Mouse (Mus musculus): ENCODE data around the gene Retreg1. TPM values are rescaled to one million over a fixed set of nuclear protein-coding genes. Genes with fewer than 3 reads are reported as not detected.

Retreg1 gene
- polyA plus RNA-seq, 1 experiment: 32.8 TPM

DNA sequence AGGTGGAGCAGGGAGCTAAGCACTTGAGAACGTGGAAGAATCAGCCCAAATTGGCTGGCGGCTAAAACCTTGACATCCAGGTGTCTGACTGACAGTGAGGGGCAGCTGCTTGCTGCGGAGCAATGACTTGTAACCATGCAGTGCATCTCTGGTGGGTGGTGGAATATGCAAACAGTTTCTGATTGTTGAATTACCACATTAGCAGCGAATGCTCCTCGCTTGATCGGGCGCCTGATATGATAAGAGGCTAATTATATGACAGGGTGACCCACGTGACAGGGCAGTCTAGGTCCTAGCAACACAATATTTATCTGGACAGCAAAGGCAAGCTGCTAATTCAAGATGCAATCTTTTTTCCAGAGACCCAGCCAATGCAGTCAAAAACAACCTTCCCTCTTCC lies 80.9 kb downstream of the Retreg1 start:
- no peak overlapping the region for H3ac ChIP-seq (ENCODE audit: control insufficient read depth, insufficient read length)
- H3K4me2 ChIP-seq (ENCODE audit: low read depth): no peak overlapping the region
- H3K36me3 ChIP-seq (ENCODE audit: control insufficient read depth, insufficient read depth): no peaks in the 10 kb centered on the region
- H3K4me3 ChIP-seq: no peak overlapping the region
- H3K79me2 ChIP-seq (ENCODE audit: control insufficient read depth, insufficient read depth): peaks cover 49% of the 10 kb centered on the region
- TF ChIP-seq CEBPB (IDR thresholded peaks at IDR 0.05; ENCODE audit: insufficient read depth, poor library complexity, severe bottlenecking) (no peak), TCF3 (IDR thresholded peaks at IDR 0.05; ENCODE audit: insufficient read length, low read depth) (no peak), SRF (IDR thresholded peaks at IDR 0.05; ENCODE audit: control insufficient read depth, insufficient read length, low read depth) (no peak), E2F4 (IDR thresholded peaks at IDR 0.05; ENCODE audit: insufficient read depth) (no peak), MYOD1 (IDR thresholded peaks at IDR 0.05; ENCODE audit: control insufficient read depth in 1 of 3, insufficient read length in 2 of 3, low read depth in 2 of 3) (peak in 2 of 3 experiments; percentile 1 to 71), TCF12 (IDR thresholded peaks at IDR 0.05; ENCODE audit: insufficient read depth, poor library complexity, severe bottlenecking) (no peak)
- no peaks in the 10 kb centered on the region for H3K27me3 ChIP-seq (ENCODE audit: control insufficient read depth, insufficient read depth, insufficient read length)

GRCm38 (mm10) chr15:25926171-25926570 lies 83.2 kb downstream of the Retreg1 start:
- no peak overlapping the region for H3K4me2 ChIP-seq (ENCODE audit: low read depth)
- TF ChIP-seq MAX (IDR thresholded peaks at IDR 0.05; ENCODE audit: low read depth) (no peak), E2F4 (IDR thresholded peaks at IDR 0.05; ENCODE audit: insufficient read depth) (no peak), SRF (IDR thresholded peaks at IDR 0.05; ENCODE audit: control insufficient read depth, insufficient read length, low read depth) (no peak), TCF3 (IDR thresholded peaks at IDR 0.05; ENCODE audit: insufficient read length, low read depth) (no peak), MYOD1 (IDR thresholded peaks at IDR 0.05; ENCODE audit: control insufficient read depth in 1 of 3, insufficient read length in 2 of 3, low read depth in 2 of 3) (no peak), TCF12 (IDR thresholded peaks at IDR 0.05; ENCODE audit: insufficient read depth, poor library complexity, severe bottlenecking) (no peak), POLR2AphosphoS2 (IDR thresholded peaks at IDR 0.05; ENCODE audit: insufficient read length, low read depth) (no peak), CEBPB (IDR thresholded peaks at IDR 0.05; ENCODE audit: insufficient read depth, poor library complexity, severe bottlenecking) (no peak), USF1 (IDR thresholded peaks at IDR 0.05; ENCODE audit: low read depth) (no peak), POLR2A (IDR thresholded peaks at IDR 0.05; ENCODE audit: insufficient read length, low read depth) (no peak), MYOG (IDR thresholded peaks at IDR 0.05; ENCODE audit: control insufficient read depth in 1 of 3, insufficient read depth in 1 of 3, insufficient read length in 2 of 3, low read depth in 2 of 3) (no peak)
- H3K4me3 ChIP-seq: no peak overlapping the region
- H3K27me3 ChIP-seq (ENCODE audit: control insufficient read depth, insufficient read depth, insufficient read length): no peaks in the 10 kb centered on the region
- no peak overlapping the region for H3ac ChIP-seq (ENCODE audit: control insufficient read depth, insufficient read length)
- peaks cover 58% of the 10 kb centered on the region for H3K79me2 ChIP-seq (ENCODE audit: control insufficient read depth, insufficient read depth)
- H3K36me3 ChIP-seq (ENCODE audit: control insufficient read depth, insufficient read depth): no peaks in the 10 kb centered on the region

GRCm38 (mm10) chr15:25927106-25927505 lies 84.1 kb downstream of the Retreg1 start:
- no peak overlapping the region for H3ac ChIP-seq (ENCODE audit: control insufficient read depth, insufficient read length)
- no peak overlapping the region for H3K4me3 ChIP-seq
- no peaks in the 10 kb centered on the region for H3K27me3 ChIP-seq (ENCODE audit: control insufficient read depth, insufficient read depth, insufficient read length)
- no peaks in the 10 kb centered on the region for H3K36me3 ChIP-seq (ENCODE audit: control insufficient read depth, insufficient read depth)
- TF ChIP-seq USF1 (IDR thresholded peaks at IDR 0.05; ENCODE audit: low read depth): no peak
- H3K4me2 ChIP-seq (ENCODE audit: low read depth): no peak overlapping the region
- H3K79me2 ChIP-seq (ENCODE audit: control insufficient read depth, insufficient read depth): peaks cover 58% of the 10 kb centered on the region

GRCm38 (mm10) chr15:25928001-25928400 lies 85.0 kb downstream of the Retreg1 start:
- no peak overlapping the region for H3K4me3 ChIP-seq
- no peaks in the 10 kb centered on the region for H3K36me3 ChIP-seq (ENCODE audit: control insufficient read depth, insufficient read depth)
- no peak for TF ChIP-seq TCF3 (IDR thresholded peaks at IDR 0.05; ENCODE audit: insufficient read length, low read depth)
- TF ChIP-seq E2F4 (IDR thresholded peaks at IDR 0.05; ENCODE audit: insufficient read depth): no peak
- TF ChIP-seq USF1 (IDR thresholded peaks at IDR 0.05; ENCODE audit: low read depth): no peak
- peak in 1 of 3 experiments; percentile 43 for TF ChIP-seq MYOD1 (IDR thresholded peaks at IDR 0.05; ENCODE audit: control insufficient read depth in 1 of 3, insufficient read length in 2 of 3, low read depth in 2 of 3)
- TF ChIP-seq MYOG (IDR thresholded peaks at IDR 0.05; ENCODE audit: control insufficient read depth in 1 of 3, insufficient read depth in 1 of 3, insufficient read length in 2 of 3, low read depth in 2 of 3): peak in 1 of 3 experiments; percentile 50
- no peaks in the 10 kb centered on the region for H3K27me3 ChIP-seq (ENCODE audit: control insufficient read depth, insufficient read depth, insufficient read length)
- H3K4me2 ChIP-seq (ENCODE audit: low read depth): peak overlapping the region; percentile 19
- H3K79me2 ChIP-seq (ENCODE audit: control insufficient read depth, insufficient read depth): peaks cover 52% of the 10 kb centered on the region
- H3ac ChIP-seq (ENCODE audit: control insufficient read depth, insufficient read length): no peak overlapping the region

- no peak overlapping the region for H3ac ChIP-seq (ENCODE audit: control insufficient read depth, insufficient read length)
- H3K27me3 ChIP-seq (ENCODE audit: control insufficient read depth, insufficient read depth, insufficient read length): no peaks in the 10 kb centered on the region
- no peak overlapping the region for H3K4me3 ChIP-seq
- H3K79me2 ChIP-seq (ENCODE audit: control insufficient read depth, insufficient read depth): peaks cover 56% of the 10 kb centered on the region
- no peaks in the 10 kb centered on the region for H3K36me3 ChIP-seq (ENCODE audit: control insufficient read depth, insufficient read depth)
- peak overlapping the region; percentile 19 for H3K4me2 ChIP-seq (ENCODE audit: low read depth)
- no peak for TF ChIP-seq USF1 (IDR thresholded peaks at IDR 0.05; ENCODE audit: low read depth)
- TF ChIP-seq POLR2A (IDR thresholded peaks at IDR 0.05; ENCODE audit: insufficient read length, low read depth): no peak
- TF ChIP-seq MYOD1 (IDR thresholded peaks at IDR 0.05; ENCODE audit: control insufficient read depth in 1 of 3, insufficient read length in 2 of 3, low read depth in 2 of 3): no peak
- no peak for TF ChIP-seq SRF (IDR thresholded peaks at IDR 0.05; ENCODE audit: control insufficient read depth, insufficient read length, low read depth)
Observed at GRCm38 (mm10) chr15:25928831-25929230, 85.9 kb downstream of the Retreg1 start.

- H3K4me3 ChIP-seq: no peak overlapping the region
- no peak for TF ChIP-seq TCF3 (IDR thresholded peaks at IDR 0.05; ENCODE audit: insufficient read length, low read depth)
- TF ChIP-seq MYOD1 (IDR thresholded peaks at IDR 0.05; ENCODE audit: control insufficient read depth in 1 of 3, insufficient read length in 2 of 3, low read depth in 2 of 3): no peak
- no peak for TF ChIP-seq SRF (IDR thresholded peaks at IDR 0.05; ENCODE audit: control insufficient read depth, insufficient read length, low read depth)
- H3ac ChIP-seq (ENCODE audit: control insufficient read depth, insufficient read length): no peak overlapping the region
- peaks cover 59% of the 10 kb centered on the region for H3K79me2 ChIP-seq (ENCODE audit: control insufficient read depth, insufficient read depth)
- H3K36me3 ChIP-seq (ENCODE audit: control insufficient read depth, insufficient read depth): no peaks in the 10 kb centered on the region
- no peaks in the 10 kb centered on the region for H3K27me3 ChIP-seq (ENCODE audit: control insufficient read depth, insufficient read depth, insufficient read length)
- H3K4me2 ChIP-seq (ENCODE audit: low read depth): peak overlapping the region; percentile 20
Observed at GRCm38 (mm10) chr15:25929518-25929917, 86.5 kb downstream of the Retreg1 start.

Data from myocyte (in vitro differentiated cells).